30 mouse cellular contexts compared by ENCODE assay signal in the genomic region with DNA sequence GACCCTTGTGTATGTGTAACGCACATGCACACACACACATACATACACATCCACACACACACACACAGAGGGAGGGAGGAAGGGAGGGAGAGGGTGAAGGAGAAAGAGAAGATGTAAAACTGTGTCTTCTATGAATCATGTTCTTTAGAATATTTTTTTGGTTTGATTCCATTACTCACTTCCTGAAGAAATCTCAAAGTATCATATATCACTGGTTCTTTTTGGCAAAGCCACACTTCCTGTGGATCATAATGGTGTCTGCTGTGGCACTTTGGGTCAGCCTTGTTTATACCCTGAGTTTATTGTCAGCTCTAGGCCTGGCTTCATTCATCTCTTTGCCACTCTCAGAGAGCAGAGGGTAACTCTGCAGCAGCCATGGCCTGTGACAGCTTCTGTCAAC.
DNase-seq lines count a peak whose midpoint lies in the region; ATAC-seq and TF ChIP-seq lines count a peak whose summit lies in the region.
"Had no signal": no experiment of that assay in that cellular context is flagged by ENCODE, and none has a peak within 500 bp of the region (broad histone marks: within the 10 kb centered on the region; RNA-seq: fewer than 3 reads in every experiment).

No protein-coding gene starts in this region.

- H3K9me3 ChIP-seq in heart, embryonic 11.5 days (replicated peaks; ENCODE audit: control insufficient read depth, low read length): no peaks in the 10 kb centered on the region
- H3K9me3 ChIP-seq in kidney, postnatal 0 days (replicated peaks; ENCODE audit: low read length): no peaks in the 10 kb centered on the region
- H3K9me3 ChIP-seq: embryonic facial prominence, embryonic 13.5 days; heart, embryonic 12.5 days; hindbrain, embryonic 12.5 days; limb, embryonic 12.5 days; liver, embryonic 15.5 days; lung, embryonic 15.5 days; midbrain, embryonic 12.5 days; neural tube, embryonic 13.5 days; stomach, embryonic 15.5 days had no signal

- peaks cover 3% of the 10 kb centered on the region; the same call in 1 of the 2 replicates for H3K4me1 ChIP-seq in heart, embryonic 11.5 days (ENCODE audit: control insufficient read depth, insufficient read depth, low read length)
- H3K4me1 ChIP-seq in kidney, postnatal 0 days (replicated peaks; ENCODE audit: insufficient read depth, low read length): no peaks in the 10 kb centered on the region
- H3K4me1 ChIP-seq: embryonic facial prominence, embryonic 13.5 days; heart, embryonic 12.5 days; hindbrain, embryonic 12.5 days; limb, embryonic 12.5 days; liver, embryonic 15.5 days; lung, embryonic 15.5 days; midbrain, embryonic 12.5 days; stomach, embryonic 15.5 days had no signal

- no peak for ATAC-seq in heart, embryonic 11.5 days (replicated peaks; ENCODE audit: insufficient number of reproducible peaks, low FRiP score, low TSS enrichment)
- no peak for ATAC-seq in kidney, postnatal 0 days (replicated peaks; ENCODE audit: low FRiP score, low read depth)
- ATAC-seq: forebrain, embryonic 16.5 days; intestine, embryonic 16.5 days; Patski had no signal

- no peak overlapping the region for H3ac ChIP-seq in C2C12 (ENCODE audit: control insufficient read depth, insufficient read length, low read depth)

- WGBS in heart, embryonic 11.5 days (ENCODE audit: insufficient replicate concordance): 73% methylated on average over 1 of the region's 1 CpGs
- 84% methylated on average over 1 of the region's 1 CpGs for WGBS in kidney, postnatal 0 days

- H3K27ac ChIP-seq in heart, embryonic 11.5 days (ENCODE audit: low read depth, low read length): 0 out of 2 replicates have a peak overlapping the region, but pooled peaks have one; percentile 22
- H3K27ac ChIP-seq in kidney, postnatal 0 days: no peak overlapping the region
- H3K27ac ChIP-seq: embryonic facial prominence, embryonic 13.5 days; hindbrain, embryonic 12.5 days; layer of hippocampus, adult 2 months; limb, embryonic 12.5 days; liver, embryonic 15.5 days; lung, embryonic 15.5 days; midbrain, embryonic 12.5 days; neural tube, embryonic 13.5 days; stomach, embryonic 15.5 days had no signal

- TF ChIP-seq CTCF in kidney, postnatal 0 days (IDR thresholded peaks at IDR 0.05; ENCODE audit: low read depth): no peak
- TF ChIP-seq CTCF in C2C12 (IDR thresholded peaks at IDR 0.05; ENCODE audit: control insufficient read depth, insufficient read depth, insufficient read length): no peak

- no peak overlapping the region for H3K9ac ChIP-seq in heart, embryonic 11.5 days (ENCODE audit: low read depth, low read length)
- no peak overlapping the region for H3K9ac ChIP-seq in kidney, postnatal 0 days (ENCODE audit: low read depth, low read length)
- H3K9ac ChIP-seq: embryonic facial prominence, embryonic 13.5 days; heart, embryonic 12.5 days; hindbrain, embryonic 12.5 days; limb, embryonic 12.5 days; liver, embryonic 15.5 days; lung, embryonic 15.5 days; midbrain, embryonic 12.5 days; neural tube, embryonic 13.5 days; stomach, embryonic 15.5 days had no signal

- H3K79me3 ChIP-seq in C2C12 (ENCODE audit: low read depth): no peaks in the 10 kb centered on the region

- H3K27me3 ChIP-seq in heart, embryonic 11.5 days (ENCODE audit: control insufficient read depth, insufficient read depth, low read length): no peaks in the 10 kb centered on the region
- no peaks in the 10 kb centered on the region for H3K27me3 ChIP-seq in kidney, postnatal 0 days (ENCODE audit: insufficient read depth, low read length)
- H3K27me3 ChIP-seq in C2C12 (ENCODE audit: control insufficient read depth, insufficient read depth, insufficient read length): no peaks in the 10 kb centered on the region
- H3K27me3 ChIP-seq: embryonic facial prominence, embryonic 13.5 days; heart, embryonic 12.5 days; hindbrain, embryonic 12.5 days; limb, embryonic 12.5 days; liver, embryonic 15.5 days; lung, embryonic 15.5 days; midbrain, embryonic 12.5 days; neural tube, embryonic 13.5 days; Patski; stomach, embryonic 15.5 days had no signal

- no peak overlapping the region for H3K4me2 ChIP-seq in heart, embryonic 11.5 days
- H3K4me2 ChIP-seq in kidney, postnatal 0 days (ENCODE audit: low read length): no peak overlapping the region
- H3K4me2 ChIP-seq: embryonic facial prominence, embryonic 13.5 days; heart, embryonic 12.5 days; hindbrain, embryonic 12.5 days; limb, embryonic 12.5 days; liver, embryonic 15.5 days; lung, embryonic 15.5 days; midbrain, embryonic 12.5 days; neural tube, embryonic 13.5 days; stomach, embryonic 15.5 days had no signal

- H3K4me3 ChIP-seq in heart, embryonic 11.5 days (ENCODE audit: low read depth, low read length): no peak overlapping the region
- no peak overlapping the region for H3K4me3 ChIP-seq in kidney, postnatal 0 days (replicated peaks; ENCODE audit: low read depth, low read length)
- H3K4me3 ChIP-seq in C2C12 (ENCODE audit: insufficient read depth, poor library complexity, severe bottlenecking): no peak overlapping the region
- H3K4me3 ChIP-seq: embryonic facial prominence, embryonic 13.5 days; erythroblast, embryonic 14.5 days; heart, embryonic 12.5 days; hindbrain, embryonic 12.5 days; layer of hippocampus, adult 2 months; limb, embryonic 12.5 days; liver, embryonic 15.5 days; lung, embryonic 15.5 days; midbrain, embryonic 12.5 days; neural tube, embryonic 13.5 days; stomach, embryonic 15.5 days had no signal

- H3K36me3 ChIP-seq in heart, embryonic 11.5 days (ENCODE audit: control insufficient read depth, insufficient read depth, low read length): 0 out of 2 replicates have a peak, but pooled peaks cover 2% of the 10 kb centered on the region
- H3K36me3 ChIP-seq in kidney, postnatal 0 days (ENCODE audit: insufficient read depth, low read length): peaks cover 19% of the 10 kb centered on the region; the same call in 1 of the 2 replicates
- peaks cover 25% of the 10 kb centered on the region for H3K36me3 ChIP-seq in C2C12 (ENCODE audit: control insufficient read depth, insufficient read depth)
- H3K36me3 ChIP-seq: G1E; hindbrain, embryonic 12.5 days; liver, embryonic 15.5 days; midbrain, embryonic 12.5 days; neural tube, embryonic 13.5 days; stomach, embryonic 15.5 days had no signal

- no peak for DNase-seq in heart, adult 8-10 months (ENCODE audit: low spot score)
- peak; percentile 65 for DNase-seq in kidney, postnatal 0 days (ENCODE audit: low spot score)
- DNase-seq in kidney, adult 9 months: no peak
- peak; percentile 26 for DNase-seq in 3134 (ENCODE audit: extremely low read depth, insufficient read length, low spot score)
- no peak for DNase-seq in T-cell, adult 2 months (ENCODE audit: low spot score)
- DNase-seq: adrenal gland, postnatal 14 days; cerebellum, adult 11 months; cerebellum, adult 9-10 months; cerebellum, postnatal 36 days; gastrocnemius, postnatal 10 days; heart, postnatal 14 days; retina, postnatal 1 day; right cerebral cortex, postnatal 14 days had no signal

- H3K79me2 ChIP-seq in C2C12 (ENCODE audit: control insufficient read depth, insufficient read depth): peaks cover 3% of the 10 kb centered on the region

TF ChIP-seq in C2C12, 6 proteins besides CTCF, POLR2A, EP300 and RAD21:
- TF ChIP-seq MAX (IDR thresholded peaks at IDR 0.05) (peak; percentile 30), CEBPB (IDR thresholded peaks at IDR 0.05; ENCODE audit: low read depth) (no peak)

Comparison
In these comparisons a context has a peak if more than half of its experiments do, and no peak if none do; other contexts are left out.
1. DNase-seq: peak in kidney, postnatal 0 days (single experiment) and 3134 (single experiment); none in heart, adult 8-10 months (single experiment), kidney, adult 9 months (single experiment) and T-cell, adult 2 months (single experiment).